Mouse (Mus musculus): Measurements from ENCODE around the gene Hist2h2bb. TPM values are rescaled to one million over a fixed set of nuclear protein-coding genes. Genes with fewer than 3 reads are reported as not detected.

Gene Hist2h2bb
- total RNA-seq (2023; ENCODE audit: inconsistent age): 179 to 204 TPM (median 198 TPM) in 4 replicates

DNA sequence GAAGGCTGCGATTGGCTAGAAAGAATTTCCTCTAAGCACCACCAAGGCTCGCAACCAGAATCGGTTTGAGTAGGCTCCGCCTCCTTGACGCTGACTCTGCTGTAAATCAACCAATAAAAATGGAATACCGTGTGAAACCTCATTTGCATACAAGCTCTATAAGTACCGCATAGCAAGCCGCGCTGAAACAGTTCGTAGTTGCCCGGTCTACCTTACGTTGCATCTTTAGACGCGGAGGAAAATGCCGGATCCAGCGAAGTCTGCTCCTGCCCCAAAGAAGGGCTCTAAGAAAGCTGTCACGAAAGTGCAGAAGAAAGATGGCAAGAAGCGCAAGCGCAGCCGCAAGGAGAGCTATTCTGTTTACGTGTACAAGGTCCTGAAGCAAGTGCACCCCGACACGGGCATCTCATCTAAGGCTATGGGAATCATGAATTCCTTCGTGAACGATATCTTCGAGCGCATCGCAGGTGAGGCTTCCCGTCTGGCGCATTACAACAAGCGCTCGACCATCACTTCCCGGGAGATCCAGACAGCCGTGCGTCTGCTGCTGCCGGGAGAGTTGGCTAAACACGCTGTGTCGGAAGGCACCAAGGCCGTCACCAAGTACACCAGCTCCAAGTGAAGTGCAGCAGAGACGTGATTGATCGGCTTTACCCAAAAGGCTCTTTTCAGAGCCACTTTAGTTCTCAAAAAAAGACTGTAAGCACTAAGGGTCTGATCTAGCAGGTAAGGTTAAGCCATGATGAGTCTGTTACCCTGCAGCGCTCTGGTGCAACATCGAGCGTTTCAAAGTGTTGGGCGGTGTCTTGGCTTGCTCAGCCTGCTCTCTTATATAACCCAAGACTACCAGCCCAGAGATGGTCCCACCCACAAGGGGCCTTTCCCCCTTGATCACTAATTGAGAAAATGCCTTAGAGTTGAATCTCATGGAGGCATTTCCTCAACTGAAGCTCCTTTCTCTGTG, at the start of gene Hist2h2bb:
TSS of gene Hist2h2bb (plus strand) at position 242 of the 964 bp plus-strand sequence.

DNA sequence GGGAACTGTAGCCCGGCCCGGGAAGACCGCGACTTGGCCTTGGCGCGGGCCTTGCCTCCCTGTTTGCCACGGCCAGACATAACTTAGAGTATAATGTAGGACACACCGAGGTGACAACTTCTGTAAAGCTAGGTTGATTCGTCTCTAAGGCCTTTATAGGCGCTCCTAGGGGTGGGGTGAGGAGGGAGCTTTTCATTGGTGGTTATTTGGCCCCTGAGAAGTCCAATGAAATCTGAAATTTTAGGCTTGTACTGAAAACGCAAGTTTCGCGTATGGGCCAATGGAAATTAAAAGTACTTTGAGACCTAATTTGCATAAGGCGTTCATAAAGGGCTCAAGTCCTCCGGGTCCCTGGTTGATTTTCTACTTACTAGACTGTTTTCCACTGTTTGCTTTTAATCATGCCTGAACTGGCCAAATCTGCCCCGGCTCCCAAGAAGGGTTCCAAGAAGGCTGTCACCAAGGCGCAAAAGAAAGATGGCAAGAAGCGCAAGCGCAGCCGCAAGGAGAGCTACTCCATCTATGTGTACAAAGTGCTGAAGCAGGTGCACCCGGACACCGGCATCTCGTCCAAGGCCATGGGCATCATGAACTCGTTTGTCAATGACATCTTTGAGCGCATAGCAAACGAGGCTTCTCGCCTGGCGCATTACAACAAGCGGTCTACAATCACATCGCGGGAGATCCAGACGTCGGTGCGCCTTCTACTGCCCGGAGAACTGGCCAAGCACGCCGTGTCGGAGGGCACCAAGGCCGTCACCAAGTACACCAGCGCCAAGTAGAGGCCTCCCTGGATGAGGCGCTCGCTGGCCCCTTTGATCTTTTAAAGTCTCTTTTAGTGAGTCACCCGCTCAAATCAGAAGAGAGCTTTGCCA, 48.5 kb upstream of the Hist2h2bb start, which contains the start of the genes Hist2h2ac and Hist2h2be:
TSS of gene Hist2h2ac (minus strand) at position 116 of the 875 bp plus-strand sequence.
TSS of gene Hist2h2be (plus strand) at position 355 of the 875 bp plus-strand sequence.

GRCm38 (mm10) chr3:96238954-96239793, 30.4 kb upstream of the Hist2h2bb start, which contains the start of gene Hist2h3c2:
Gene Hist2h3c2, minus strand, starts transcription at chr3:96239127.

GRCm38 (mm10) chr3:96239949-96240798, 29.4 kb upstream of the Hist2h2bb start, which contains the start of gene Hist2h2aa2:
Gene Hist2h2aa2, minus strand, starts transcription at chr3:96240276.

DNA sequence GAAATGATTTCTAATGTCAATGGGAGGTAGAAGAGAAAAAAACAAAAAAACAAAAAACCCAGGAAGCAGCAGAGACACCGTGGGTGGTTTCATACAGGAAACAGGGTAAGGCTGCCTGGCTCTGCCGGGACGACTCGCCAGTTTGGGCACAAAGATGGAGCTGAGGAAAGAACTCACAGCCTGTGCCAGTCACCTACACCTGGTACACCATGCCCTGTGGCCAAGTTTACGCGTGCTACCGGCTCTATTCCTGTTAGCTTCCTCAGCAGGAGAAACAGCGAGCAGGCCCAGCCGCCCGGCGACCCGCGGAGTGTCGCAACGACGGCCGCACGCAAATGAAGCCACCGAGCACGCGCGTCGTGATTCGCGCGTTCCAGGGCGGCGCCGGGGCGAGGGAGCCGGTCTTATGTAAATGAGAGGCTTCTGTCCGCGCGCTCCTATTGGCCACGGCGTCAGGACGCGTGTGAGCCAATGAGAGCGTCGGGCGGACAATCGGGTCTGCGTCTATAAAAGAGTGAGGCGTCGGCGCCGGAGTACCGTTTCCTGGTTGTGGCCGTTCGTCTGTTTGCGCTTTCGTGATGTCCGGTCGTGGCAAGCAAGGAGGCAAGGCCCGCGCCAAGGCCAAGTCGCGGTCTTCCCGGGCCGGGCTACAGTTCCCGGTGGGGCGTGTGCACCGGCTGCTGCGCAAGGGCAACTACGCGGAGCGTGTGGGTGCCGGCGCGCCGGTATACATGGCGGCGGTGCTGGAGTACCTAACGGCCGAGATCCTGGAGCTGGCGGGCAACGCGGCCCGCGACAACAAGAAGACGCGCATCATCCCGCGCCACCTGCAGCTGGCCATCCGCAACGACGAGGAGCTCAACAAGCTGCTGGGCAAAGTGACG, 24.3 kb upstream of the Hist2h2bb start, which contains the start of gene Hist2h2aa1:
TSS of gene Hist2h2aa1 (plus strand) at position 495 of the 884 bp plus-strand sequence.

DNA sequence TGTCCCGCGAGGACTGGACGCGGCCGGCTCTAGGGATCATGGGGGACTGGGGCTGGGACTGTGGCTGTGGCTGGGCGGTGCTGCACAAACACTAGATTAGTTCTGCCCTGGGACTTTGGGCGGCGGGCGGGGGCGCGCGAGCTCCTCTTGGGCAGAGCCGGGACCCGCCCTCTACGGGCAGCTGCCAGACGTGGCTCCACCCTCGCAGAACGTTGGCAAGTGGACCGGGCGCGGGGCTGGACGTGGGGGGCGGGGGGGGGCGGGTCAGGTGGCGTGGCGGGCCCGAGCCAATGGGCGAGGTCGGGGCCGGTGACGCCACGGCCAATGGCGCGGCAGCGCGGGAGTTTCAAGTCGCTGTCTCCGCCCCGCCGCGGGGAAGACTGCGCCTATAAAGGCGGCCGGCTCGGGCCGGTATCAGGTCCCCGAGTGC, 23.1 kb upstream of the Hist2h2bb start, which contains the start of gene Hist2h3c1:
TSS of gene Hist2h3c1 (plus strand) at position 259 of the 430 bp plus-strand sequence.

GRCm38 (mm10) chr3:96262979-96263550, 6.5 kb upstream of the Hist2h2bb start, which contains the start of gene Hist2h4:
Gene Hist2h4, minus strand, starts transcription at chr3:96263311.

GRCm38 (mm10) chr3:96268051-96268775, 1.3 kb upstream of the Hist2h2bb start, which contains the start of gene Hist2h3b:
Gene Hist2h3b, plus strand, starts transcription at chr3:96268654.

DNA sequence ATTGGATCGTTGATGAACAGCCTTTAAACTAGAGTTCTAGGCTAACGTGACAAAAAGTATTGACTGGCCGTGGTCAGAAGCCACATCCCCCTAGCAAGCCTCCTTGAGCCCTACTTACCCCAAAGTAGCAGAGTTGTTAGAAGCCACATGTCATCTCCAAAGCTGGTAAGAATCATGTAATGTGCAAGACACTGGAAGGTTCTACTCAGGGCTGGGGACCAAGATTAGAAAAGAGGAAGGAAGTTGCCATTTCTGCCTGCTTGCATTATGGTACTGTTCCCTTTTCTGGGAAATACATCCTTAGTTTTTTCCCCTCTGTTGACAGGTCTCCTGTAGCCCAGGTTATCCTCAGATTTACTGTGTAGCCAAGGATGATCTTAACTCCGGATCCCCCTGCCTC, 24.2 kb downstream of the Hist2h2bb start, which contains the start of gene Fcgr1:
TSS of gene Fcgr1 (minus strand) at position 183 of the 400 bp plus-strand sequence.

Other genes starting within 250 kb of the Hist2h2bb start
- 16.8 to 29.1 TPM (median 20.3 TPM) in 4 replicates for gene Vps45, start 211.3 kb upstream of the Hist2h2bb start, total RNA-seq (2023; ENCODE audit: inconsistent age)
- gene Otud7b, start 165.2 kb upstream of the Hist2h2bb start, total RNA-seq (2023; ENCODE audit: inconsistent age): 53.7 to 61.3 TPM (median 54.9 TPM) in 4 replicates
- gene Mtmr11, start 107.7 kb upstream of the Hist2h2bb start, total RNA-seq (2023; ENCODE audit: inconsistent age): 1.9 to 3.4 TPM (median 2.4 TPM) in 4 replicates
- 86.6 to 96.9 TPM (median 89.8 TPM) in 4 replicates for gene Sf3b4, start 97.4 kb upstream of the Hist2h2bb start, total RNA-seq (2023; ENCODE audit: inconsistent age)
- gene Sv2a, start 88.6 kb upstream of the Hist2h2bb start, total RNA-seq (2023; ENCODE audit: inconsistent age): 2.2 to 4.4 TPM (median 2.7 TPM) in 4 replicates
- 8.4 to 10.2 TPM (median 9.0 TPM) in 4 replicates for gene Bola1, start 50.0 kb upstream of the Hist2h2bb start, total RNA-seq (2023; ENCODE audit: inconsistent age)
- gene Hist2h2ab, start 49.9 kb upstream of the Hist2h2bb start, total RNA-seq (2023; ENCODE audit: inconsistent age): 5.1 to 10.3 TPM (median 7.2 TPM) in 4 replicates
- gene Hist2h2ac, start 48.9 kb upstream of the Hist2h2bb start, total RNA-seq (2023; ENCODE audit: inconsistent age): 110 to 130 TPM (median 113 TPM) in 4 replicates
- gene Hist2h2be, start 48.6 kb upstream of the Hist2h2bb start, total RNA-seq (2023; ENCODE audit: inconsistent age): 4.9 to 5.8 TPM (median 5.0 TPM) in 4 replicates
- 1.6 to 5.2 TPM (median 3.2 TPM) in 4 replicates for gene Hist2h3c2, start 30.6 kb upstream of the Hist2h2bb start, total RNA-seq (2023; ENCODE audit: inconsistent age)
- 684 to 746 TPM (median 716 TPM) in 4 replicates for gene Hist2h2aa2, start 29.5 kb upstream of the Hist2h2bb start, total RNA-seq (2023; ENCODE audit: inconsistent age)
- 4.9 to 9.3 TPM (median 6.8 TPM) in 3 of 4 replicates, not detected in the other for gene Hist2h2aa1, start 24.3 kb upstream of the Hist2h2bb start, total RNA-seq (2023; ENCODE audit: inconsistent age)
- gene Hist2h3c1, start 23.1 kb upstream of the Hist2h2bb start, total RNA-seq (2023; ENCODE audit: inconsistent age): not detected in 4 replicates
- 52.3 to 62.2 TPM (median 53.7 TPM) in 4 replicates for gene Hist2h4, start 6.4 kb upstream of the Hist2h2bb start, total RNA-seq (2023; ENCODE audit: inconsistent age)
- 151 to 194 TPM (median 183 TPM) in 4 replicates for gene Hist2h3b, start 1.1 kb upstream of the Hist2h2bb start, total RNA-seq (2023; ENCODE audit: inconsistent age)
- gene Fcgr1, start 24.2 kb downstream of the Hist2h2bb start, total RNA-seq (2023; ENCODE audit: inconsistent age): 0.19 to 0.60 TPM (median 0.52 TPM) in 4 replicates
- gene BC107364, start 182.6 kb downstream of the Hist2h2bb start, total RNA-seq (2023; ENCODE audit: inconsistent age): not detected in 4 replicates

Measured in B cell, adult (primary cell).